Mouse (Mus musculus): ENCODE measurements around the gene Pold1.

DNA sequence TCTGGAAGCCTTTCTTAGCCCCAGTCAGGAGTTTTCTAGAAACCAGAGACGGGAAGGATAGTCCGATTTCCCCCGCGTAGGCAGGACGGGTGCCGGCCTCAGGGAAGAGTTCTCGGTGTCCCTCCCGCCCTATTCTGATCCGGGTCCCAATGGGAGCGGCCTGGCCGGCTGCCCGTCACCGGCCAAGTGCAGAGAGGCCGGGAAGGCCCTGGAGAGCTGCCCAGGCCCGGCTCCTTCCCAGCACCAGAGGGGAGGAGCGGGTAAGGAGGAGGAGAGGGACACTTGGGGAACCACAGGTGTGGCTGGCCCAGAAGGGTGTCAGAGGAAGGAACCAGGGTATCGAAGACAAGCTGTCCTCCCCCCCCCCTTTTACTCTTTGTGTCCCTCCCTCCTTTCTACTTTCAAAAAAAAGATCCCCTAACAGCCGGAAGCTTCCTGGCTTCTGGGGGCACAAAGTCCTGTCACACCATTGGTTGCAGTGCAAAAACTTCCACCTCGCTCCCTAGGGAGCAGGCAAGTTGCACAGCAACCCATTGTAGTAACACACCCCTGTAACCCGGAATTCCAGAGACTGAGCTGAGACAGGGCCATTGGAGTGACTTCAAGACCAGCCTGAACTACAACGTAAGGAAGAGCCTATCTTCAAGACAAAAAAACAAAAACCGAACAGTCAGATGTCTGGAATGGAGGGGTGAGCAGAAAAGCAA, 23.4 kb downstream of the Pold1 start:
- TF ChIP-seq CTCF (IDR thresholded peaks at IDR 0.05; ENCODE audit: low read depth, low read length): no peak
- no peak for TF ChIP-seq POLR2A (IDR thresholded peaks at IDR 0.05; ENCODE audit: extremely low read depth, insufficient read depth, low read length)
